Mouse (Mus musculus): Measurements from ENCODE around the gene Ccdc146.

- TF ChIP-seq CTCF (IDR thresholded peaks at IDR 0.05; ENCODE audit: low read depth): no peak
- no peak for TF ChIP-seq EP300 (IDR thresholded peaks at IDR 0.05; ENCODE audit: low read depth)
Observed at GRCm38 (mm10) chr5:21261202-21261844, 163.2 kb downstream of the Ccdc146 start.

All from liver, postnatal 0 days (tissue).